Mouse (Mus musculus): ENCODE measurements around the gene Ttll10.

- TF ChIP-seq CTCF (IDR thresholded peaks at IDR 0.05; ENCODE audit: low read depth) (no peak), EP300 (IDR thresholded peaks at IDR 0.05; ENCODE audit: low read depth) (no peak)
Observed at GRCm38 (mm10) chr4:156099427-156099826, 40.2 kb upstream of the Ttll10 start.
